Mouse (Mus musculus) intestine, embryonic 14.5 days (tissue): ENCODE data around the gene Cntnap1. TPM values are rescaled to one million over a fixed set of nuclear protein-coding genes. Genes with fewer than 3 reads are reported as not detected.
"Not testable (repeated sequence)": the region's sequence is repeated elsewhere in the genome, so short reads cannot be mapped to it uniquely, and the experiment has no call there.

ENCODE experiments used
- ATAC-seq: fragments of 200-750 bp; cut with Nextera tagmentation; replicated peaks from 2 replicates; pipeline ENCODE4 v1.8.0; 2017; ENCODE audit warnings: low read depth, moderate number of reproducible peaks, moderate TSS enrichment, moderate library complexity; ENCODE audit not compliant: low FRiP score, low TSS enrichment
- DNase-seq: peaks from one replicate; pipeline ENCODE4 v3.0.0-alpha.2; 2018; ENCODE audit warnings: low spot score
- H3K27ac ChIP-seq: fragments of 300-500 bp; sonication (generic); 2 replicates; pipeline ENCODE4 v1.5.1; 2014; ENCODE audit warnings: low read depth, mild to moderate bottlenecking, control low read depth
- H3K27me3 ChIP-seq: fragments of 300-500 bp; sonication (generic); replicated peaks from 2 replicates; pipeline ENCODE4 v1.6.1; 2014; ENCODE audit warnings: low read length, control low read depth; ENCODE audit not compliant: control insufficient read depth, insufficient read depth
- H3K36me3 ChIP-seq: fragments of 300-500 bp; sonication (generic); 2 replicates; pipeline ENCODE4 v1.6.1; 2014; ENCODE audit warnings: low read length, control low read depth; ENCODE audit not compliant: control insufficient read depth, insufficient read depth
- H3K4me1 ChIP-seq: fragments of 300-500 bp; sonication (generic); replicated peaks from 2 replicates; pipeline ENCODE4 v1.6.1; 2014; ENCODE audit warnings: low read length, control low read depth, mixed read lengths; ENCODE audit not compliant: control insufficient read depth, insufficient read depth
- H3K4me2 ChIP-seq: fragments of 300-500 bp; sonication (generic); 2 replicates; pipeline ENCODE4 v1.6.1; 2014; ENCODE audit warnings: low read length
- H3K4me3 ChIP-seq: fragments of 300-500 bp; sonication (generic); 2 replicates; pipeline ENCODE4 v1.5.1; 2014; ENCODE audit warnings: low read depth, low read length, control low read depth, mixed read lengths
- H3K9ac ChIP-seq: fragments of 300-500 bp; sonication (generic); 2 replicates; pipeline ENCODE4 v1.6.1; 2014; ENCODE audit warnings: mild to moderate bottlenecking, low read length
- H3K9me3 ChIP-seq: fragments of 300-500 bp; sonication (generic); 2 replicates; pipeline ENCODE4 v1.6.1; 2016; ENCODE audit warnings: low read length, control low read depth; ENCODE audit not compliant: control insufficient read depth
- WGBS: fragments of 180-500 bp; shearing (Covaris S2); extraction: QIAGEN DNeasy Blood & Tissue Kit; methylation state at CpG from one replicate; pipeline ENCODE4 v1.1.7; 2014; 5-methylcytosine and 5-hydroxymethylcytosine counted together
- polyA plus RNA-seq: library from polyadenylated mRNA; unstranded; fragments of >200 nt; fragmentation: Nextera tagmentation; extraction: Ambion mirVana; gene quantifications from 2 replicates; pipeline ENCODE4 v1.2.1, GENCODE M21; 2014

Cntnap1 gene
- 1.2 and 1.4 TPM in 2 replicates for polyA plus RNA-seq

DNA sequence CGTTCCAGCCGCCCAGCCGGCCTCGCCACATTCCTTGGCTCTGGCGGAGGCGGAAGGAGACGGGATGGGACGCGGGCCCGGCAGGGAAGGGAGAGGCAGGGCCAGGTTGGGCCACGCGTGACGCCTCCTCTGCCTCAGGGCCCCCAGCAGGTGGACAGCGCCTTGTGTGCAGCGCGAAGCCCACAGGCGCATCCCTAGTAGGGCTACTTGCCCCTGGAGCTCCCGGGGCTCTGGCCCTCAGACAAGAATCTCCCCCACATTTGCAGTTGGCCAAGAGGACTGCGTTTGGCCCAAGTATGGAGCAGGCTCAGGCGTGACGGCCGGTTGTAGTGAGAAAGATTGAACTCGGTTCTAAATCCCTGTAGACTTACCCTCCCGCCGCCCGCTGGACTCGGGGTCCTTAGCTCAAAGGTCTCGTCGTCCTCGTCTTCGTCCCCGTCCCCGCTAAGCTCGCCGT is at the start of gene Cntnap1:
Cntnap1 (plus strand) TSS at position 170 of the 457 bp plus-strand sequence.
- Histone ChIP-seq H3K4me3 (peak within 1 kb of the TSS; percentile 63), H3K4me1 (peaks cover 35% of the 10 kb centered on the region), H3K27ac (peak within 1 kb of the TSS; percentile 75), H3K9ac (peak within 1 kb of the TSS; percentile 59), H3K27me3 (peaks cover 38% of the 10 kb centered on the region), H3K4me2 (peak within 1 kb of the TSS; percentile 64), H3K9me3 (no peaks in the 10 kb centered on the region), H3K36me3 (peaks cover 25% of the 10 kb centered on the region)
- DNase-seq, result peak; percentile 86
- ATAC-seq, result no peak
- WGBS, result under 1% methylated on average over 34 of the region's 35 CpGs

DNA sequence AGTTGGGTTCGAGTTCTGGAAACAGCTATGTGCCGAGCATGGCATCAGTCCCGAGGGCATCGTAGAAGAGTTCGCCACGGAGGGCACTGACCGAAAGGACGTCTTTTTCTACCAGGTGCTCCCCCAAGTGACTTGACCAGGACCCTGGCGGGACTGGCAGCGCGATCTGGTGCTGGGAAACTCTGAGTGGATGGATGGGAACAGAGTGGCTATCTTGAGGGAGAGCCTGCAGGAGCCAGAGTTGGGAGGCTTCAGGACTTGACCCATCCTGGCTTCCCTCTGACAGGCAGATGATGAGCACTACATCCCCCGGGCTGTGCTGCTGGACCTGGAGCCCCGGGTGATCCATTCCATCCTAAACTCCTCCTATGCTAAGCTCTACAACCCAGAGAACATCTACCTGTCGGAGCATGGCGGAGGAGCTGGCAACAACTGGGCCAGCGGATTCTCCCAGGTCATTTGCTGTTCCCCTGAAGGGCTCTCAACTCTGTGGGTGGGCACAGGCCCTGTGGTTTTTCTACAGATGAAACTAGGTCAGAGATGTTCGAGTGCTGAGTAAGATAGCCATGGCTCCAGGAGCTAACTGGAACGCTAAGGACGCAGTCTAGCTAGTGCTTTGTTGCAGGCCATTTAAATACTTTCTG is 49.7 kb upstream of the Cntnap1 start:
- Histone ChIP-seq H3K4me1 (peaks cover 20% of the 10 kb centered on the region), H3K36me3 (peaks cover 35% of the 10 kb centered on the region), H3K4me2 (peak overlapping the region; percentile 77), H3K9ac (peak overlapping the region; percentile 79), H3K4me3 (peak overlapping the region; percentile 95), H3K27me3 (no peaks in the 10 kb centered on the region), H3K9me3 (no peaks in the 10 kb centered on the region), H3K27ac (peak overlapping the region; percentile 79)
- 27% methylated on average over 19 of the region's 19 CpGs for WGBS
- DNase-seq (no peak), ATAC-seq (no peak)

- not testable (repeated sequence) for H3K27ac ChIP-seq, H3K4me2 ChIP-seq, H3K9ac ChIP-seq, H3K4me3 ChIP-seq, H3K27me3 ChIP-seq, ATAC-seq, H3K9me3 ChIP-seq, H3K4me1 ChIP-seq, DNase-seq
- H3K36me3 ChIP-seq, result peaks cover 41% of the 10 kb centered on the region
- whole genome bisulfite sequencing, result 94% methylated on average over 8 of the region's 8 CpGs
Measured at GRCm38 (mm10) chr11:101124494-101124893, 45.8 kb upstream of the Cntnap1 start.

DNA sequence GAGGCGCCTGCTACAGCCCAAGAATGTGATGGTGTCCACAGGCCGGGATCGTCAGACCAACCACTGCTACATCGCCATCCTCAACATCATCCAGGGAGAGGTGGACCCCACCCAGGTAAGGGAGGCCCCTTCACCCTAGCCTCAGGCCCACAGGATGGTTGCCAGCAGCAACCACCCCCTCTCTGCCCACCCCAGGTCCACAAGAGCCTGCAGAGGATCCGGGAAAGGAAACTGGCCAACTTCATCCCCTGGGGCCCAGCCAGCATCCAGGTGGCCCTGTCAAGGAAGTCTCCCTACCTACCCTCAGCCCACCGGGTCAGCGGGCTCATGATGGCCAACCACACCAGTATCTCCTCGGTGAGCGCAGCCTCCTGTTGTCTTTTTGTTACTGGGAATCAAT is 45.3 kb upstream of the Cntnap1 start:
- not testable (repeated sequence) for H3K9ac ChIP-seq, DNase-seq, H3K27ac ChIP-seq, H3K27me3 ChIP-seq, H3K4me3 ChIP-seq, H3K9me3 ChIP-seq, ATAC-seq, H3K4me2 ChIP-seq, H3K4me1 ChIP-seq
- WGBS, result 94% methylated on average over 9 of the region's 9 CpGs
- peaks cover 41% of the 10 kb centered on the region for H3K36me3 ChIP-seq

GRCm38 (mm10) chr11:101127075-101127474 is 43.2 kb upstream of the Cntnap1 start:
- DNase-seq, result no peak

DNA sequence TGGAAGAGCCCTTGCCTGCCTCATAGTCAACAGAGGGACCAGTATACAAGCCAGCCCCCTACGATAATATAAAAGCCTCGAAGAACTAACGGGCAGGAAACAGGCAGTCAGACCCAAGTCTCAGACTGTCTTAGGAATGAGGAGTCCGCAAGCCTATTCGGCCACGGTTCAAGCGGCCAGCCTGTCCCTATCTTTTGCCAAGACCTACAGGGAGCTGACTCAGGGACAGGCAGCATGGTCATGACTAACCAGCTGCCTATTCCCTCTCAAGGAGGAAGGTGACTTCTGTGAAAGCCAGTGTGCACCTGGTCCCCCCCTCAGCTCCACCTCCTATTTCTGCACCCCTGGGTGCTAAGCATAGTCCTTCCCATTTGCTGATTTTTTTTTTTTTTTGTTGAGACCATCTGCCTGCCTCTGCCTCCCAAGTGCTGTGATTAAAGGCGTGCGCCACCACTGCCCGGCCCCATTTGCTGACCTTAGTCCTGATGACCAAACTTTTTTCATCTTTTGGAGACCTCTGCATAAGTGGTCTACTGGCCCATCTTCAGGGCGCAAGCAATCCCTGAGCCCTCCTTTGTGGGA is 41.2 kb upstream of the Cntnap1 start:
- Histone ChIP-seq H3K4me2 (no peak overlapping the region), H3K27ac (no peak overlapping the region), H3K4me1 (peaks cover 4% of the 10 kb centered on the region; the same call in 1 of the 2 replicates), H3K27me3 (no peaks in the 10 kb centered on the region), H3K9me3 (0 out of 2 replicates have a peak, but pooled peaks cover 4% of the 10 kb centered on the region), H3K36me3 (peaks cover 23% of the 10 kb centered on the region), H3K9ac (no peak overlapping the region), H3K4me3 (no peak overlapping the region)
- DNase-seq (no peak), ATAC-seq (no peak)
- 84% methylated on average over 11 of the region's 11 CpGs for WGBS

More at GRCm38 (mm10) chr11:101127075-101127474, 43.2 kb upstream of the Cntnap1 start:
- no peak overlapping the region for H3K9ac ChIP-seq
- peaks cover 41% of the 10 kb centered on the region for H3K36me3 ChIP-seq
- H3K27me3 ChIP-seq, result no peaks in the 10 kb centered on the region
- no peak overlapping the region for H3K27ac ChIP-seq
- no peak overlapping the region for H3K4me2 ChIP-seq
- 56% methylated on average over 1 of the region's 1 CpGs for WGBS
- ATAC-seq, result no peak
- no peak overlapping the region for H3K4me3 ChIP-seq
- peaks cover 4% of the 10 kb centered on the region; the same call in 1 of the 2 replicates for H3K4me1 ChIP-seq
- H3K9me3 ChIP-seq, result 0 out of 2 replicates have a peak, but pooled peaks cover 4% of the 10 kb centered on the region

- 41% methylated on average over 18 of the region's 18 CpGs for WGBS
- H3K27me3 ChIP-seq, result no peaks in the 10 kb centered on the region
- H3K9ac ChIP-seq, result no peak overlapping the region
- no peak overlapping the region for H3K4me3 ChIP-seq
- no peak overlapping the region for H3K27ac ChIP-seq
- peaks cover 4% of the 10 kb centered on the region; the same call in 1 of the 2 replicates for H3K4me1 ChIP-seq
- H3K9me3 ChIP-seq, result 0 out of 2 replicates have a peak, but pooled peaks cover 4% of the 10 kb centered on the region
- no peak for ATAC-seq
- peaks cover 18% of the 10 kb centered on the region for H3K36me3 ChIP-seq
- DNase-seq, result no peak
- no peak overlapping the region for H3K4me2 ChIP-seq
Measured at GRCm38 (mm10) chr11:101130056-101130756, 40.1 kb upstream of the Cntnap1 start.

DNA sequence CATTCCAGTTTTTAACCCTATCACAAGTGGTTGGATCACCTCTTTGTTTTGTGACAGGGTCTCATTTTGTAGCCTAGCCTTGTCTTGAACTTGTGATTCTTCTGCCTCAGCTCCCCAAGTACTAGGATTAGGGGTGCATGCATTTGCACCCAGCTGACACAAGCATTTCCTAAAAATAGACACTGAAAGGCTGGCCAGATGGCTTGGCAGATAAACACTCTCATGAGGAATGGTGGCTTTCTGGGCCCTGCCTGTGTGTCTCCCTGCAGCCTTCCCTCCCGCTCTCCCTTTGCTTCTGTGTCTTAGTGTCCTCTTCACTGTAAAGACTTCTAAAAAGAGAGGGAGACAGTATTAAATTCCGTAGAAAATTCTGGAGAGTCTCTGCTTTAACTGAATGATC is 39.1 kb upstream of the Cntnap1 start:
- H3K9me3 ChIP-seq, result 0 out of 2 replicates have a peak, but pooled peaks cover 4% of the 10 kb centered on the region
- H3K36me3 ChIP-seq, result peaks cover 8% of the 10 kb centered on the region
- H3K4me1 ChIP-seq, result peaks cover 4% of the 10 kb centered on the region; the same call in 1 of the 2 replicates
- no peak overlapping the region for H3K4me2 ChIP-seq
- H3K27ac ChIP-seq, result no peak overlapping the region
- DNase-seq, result no peak
- no peak overlapping the region for H3K4me3 ChIP-seq
- H3K9ac ChIP-seq, result no peak overlapping the region
- no peaks in the 10 kb centered on the region for H3K27me3 ChIP-seq
- whole genome bisulfite sequencing, result 69% methylated on average over 2 of the region's 2 CpGs
- ATAC-seq, result no peak
